12 mouse cellular contexts compared by ENCODE assay signal in the genomic region with DNA sequence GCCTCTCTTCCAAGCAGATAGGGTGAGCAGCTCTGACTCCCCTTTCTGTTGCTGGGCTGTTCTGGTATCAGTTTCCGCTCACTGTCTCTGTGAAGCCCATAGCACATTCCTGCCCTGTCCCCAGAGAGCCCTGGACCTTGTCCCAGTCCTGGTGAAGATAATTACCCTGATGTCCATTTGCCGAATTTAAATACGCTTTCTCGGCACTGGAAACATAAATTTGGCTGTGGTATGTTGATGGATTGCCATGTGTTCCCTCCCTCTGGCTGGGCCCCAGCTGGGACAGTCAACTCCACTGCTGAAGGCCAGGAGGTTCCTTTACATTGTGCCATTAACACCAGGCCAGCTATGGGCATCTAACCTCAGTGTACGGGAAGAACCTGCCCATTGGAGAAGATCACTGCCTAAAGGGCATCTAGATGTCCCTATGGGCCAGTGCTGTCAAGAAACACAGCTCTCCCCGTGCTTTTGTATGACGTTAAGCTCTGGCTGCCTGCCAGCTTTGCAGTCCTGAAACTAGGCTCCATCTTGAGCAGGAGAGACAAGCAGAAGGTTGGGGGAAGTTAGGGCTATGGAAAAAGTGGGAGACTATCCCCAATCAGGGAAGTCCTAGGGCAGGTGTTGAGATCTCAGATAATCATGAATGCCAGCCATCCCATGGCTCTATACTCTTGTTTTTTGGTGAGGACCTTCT. TPM values are rescaled to one million over a fixed set of nuclear protein-coding genes. Genes with fewer than 3 reads are reported as not detected.
DNase-seq lines count a peak whose midpoint lies in the region.
"Had no signal": no experiment of that assay in that cellular context is flagged by ENCODE, and none has a peak within 500 bp of the region (broad histone marks: within the 10 kb centered on the region; RNA-seq: fewer than 3 reads in every experiment).

No protein-coding gene starts in this region.

- DNase-seq in adrenal gland, adult (ENCODE audit: inconsistent age in 2 of 2, low spot score in 1 of 2), result peak; percentile 46 to 68
- no peak for DNase-seq in adrenal gland, adult 18-20 months (ENCODE audit: low spot score in 2 of 2)
- DNase-seq in kidney, adult 11 months, result peak; percentile 43
- DNase-seq in kidney, postnatal 25 days, result no peak
- peak; percentile 14 for DNase-seq in 3T3-L1 (ENCODE audit: low read depth, low spot score)
- peak; percentile 46 for DNase-seq in cerebellum, adult 8-10 months
- no peak for DNase-seq in lung, postnatal 25 days (ENCODE audit: low spot score)
- no peak for DNase-seq in thymus, postnatal 10 days (ENCODE audit: low spot score in 2 of 2)
- DNase-seq: heart, adult 18-20 months; liver, embryonic 13.5 days had no signal

RNA-seq across cellular contexts. Expression of gene Chrna4, which starts 5.1 kb away (rescaled TPM):
- total RNA-seq in adrenal gland, adult 18-20 months (2021), result 10 to 100 TPM in 1 of 2 experiments, 1 to 10 TPM in 1; 4.3 to 26.9 TPM
- total RNA-seq: common myeloid progenitor, adult 5-6 weeks; heart, adult 18-20 months; monocyte, adult 5-6 weeks had no signal

Comparison
In these comparisons a context has a peak if more than half of its experiments do, and no peak if none do; other contexts are left out.
1. DNase-seq: peak in adrenal gland, adult (2 of 2), kidney, adult 11 months (single experiment), 3T3-L1 (single experiment) and cerebellum, adult 8-10 months (single experiment); none in adrenal gland, adult 18-20 months (0 of 2), kidney, postnatal 25 days (0 of 2), lung, postnatal 25 days (single experiment) and thymus, postnatal 10 days (0 of 2).